In the genomic region with DNA sequence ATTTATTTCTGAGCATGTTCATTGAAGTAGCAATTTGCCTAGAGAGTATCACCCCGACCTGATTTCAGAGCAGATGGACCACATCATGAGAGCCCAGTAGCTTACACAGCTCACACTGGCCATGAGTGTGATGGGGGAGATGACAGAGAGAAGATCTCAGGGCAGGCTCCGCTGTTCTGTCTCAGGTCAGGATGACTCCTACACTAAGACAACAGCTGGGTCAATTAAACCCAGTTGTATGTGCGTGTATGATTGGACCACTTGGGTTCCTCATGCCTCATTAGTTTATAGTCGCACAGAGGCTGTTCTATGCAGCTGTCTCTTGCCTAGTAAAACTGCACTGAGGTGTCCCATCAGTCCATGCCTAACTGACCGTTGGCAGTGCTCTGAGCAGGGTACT, we compare ENCODE assay signal across 28 mouse cellular contexts.
"Had no signal": no experiment of that assay in that cellular context is flagged by ENCODE, and none has a peak within 500 bp of the region (broad histone marks: within the 10 kb centered on the region; RNA-seq: fewer than 3 reads in every experiment).

No protein-coding gene starts in this region.

- ATAC-seq: hindbrain, embryonic 16.5 days; inflammation-experienced regulatory T-cells, adult 6 months; intestine, embryonic 15.5 days; intestine, postnatal 0 days; liver, postnatal 0 days had no signal

- H3K9me3 ChIP-seq: heart, embryonic 13.5 days; heart, embryonic 15.5 days; hindbrain, embryonic 10.5 days; hindbrain, embryonic 12.5 days; intestine, embryonic 15.5 days; limb, embryonic 10.5 days; limb, embryonic 12.5 days; liver, embryonic 13.5 days; liver, embryonic 15.5 days had no signal

- H3K27ac ChIP-seq: gastrocnemius, adult 2 months; heart, adult 2 months; heart, embryonic 13.5 days; heart, embryonic 15.5 days; hindbrain, embryonic 10.5 days; hindbrain, embryonic 12.5 days; hindbrain, embryonic 14.5 days; intestine, embryonic 15.5 days; layer of hippocampus, adult 2 months; left cerebral cortex, adult 2 months; limb, embryonic 10.5 days; limb, embryonic 12.5 days; liver, embryonic 13.5 days; liver, embryonic 15.5 days had no signal

- DNase-seq: gastrocnemius, adult 2 months; gastrocnemius, postnatal 10 days; gastrocnemius, postnatal 25 days; heart, adult 2 months; heart, postnatal 14 days; heart, postnatal 4 days; kidney, adult 18-20 months; kidney, adult 9 months; kidney, postnatal 4 days; liver; liver, embryonic 13.5 days; liver, postnatal 0 days had no signal

- H3K36me3 ChIP-seq: hindbrain, embryonic 10.5 days; hindbrain, embryonic 12.5 days; intestine, embryonic 15.5 days; limb, embryonic 10.5 days; limb, embryonic 12.5 days; liver, embryonic 13.5 days; liver, embryonic 15.5 days had no signal

- H3K9ac ChIP-seq: heart, embryonic 13.5 days; heart, embryonic 15.5 days; hindbrain, embryonic 12.5 days; hindbrain, embryonic 14.5 days; intestine, embryonic 15.5 days; limb, embryonic 12.5 days; liver, embryonic 13.5 days; liver, embryonic 15.5 days; liver, postnatal 0 days had no signal

- H3K4me2 ChIP-seq: heart, embryonic 11.5 days; heart, embryonic 13.5 days; heart, embryonic 15.5 days; hindbrain, embryonic 12.5 days; hindbrain, embryonic 14.5 days; intestine, embryonic 15.5 days; limb, embryonic 12.5 days; liver, embryonic 11.5 days; liver, embryonic 13.5 days; liver, embryonic 15.5 days had no signal

- H3K4me1 ChIP-seq: intestine, embryonic 15.5 days; limb, embryonic 10.5 days; limb, embryonic 12.5 days; liver, embryonic 13.5 days; liver, embryonic 15.5 days had no signal

- H3K4me3 ChIP-seq: gastrocnemius, adult 2 months; heart, adult 2 months; heart, embryonic 13.5 days; heart, embryonic 15.5 days; hindbrain, embryonic 10.5 days; hindbrain, embryonic 12.5 days; intestine, embryonic 15.5 days; layer of hippocampus, adult 2 months; left cerebral cortex, adult 2 months; limb, embryonic 10.5 days; limb, embryonic 12.5 days; liver, embryonic 13.5 days; liver, embryonic 15.5 days had no signal

- H3K27me3 ChIP-seq: heart, embryonic 13.5 days; heart, embryonic 15.5 days; hindbrain, embryonic 12.5 days; intestine, embryonic 15.5 days; limb, embryonic 12.5 days; liver, embryonic 13.5 days; liver, embryonic 15.5 days had no signal
